Mouse (Mus musculus) midbrain, embryonic 16.5 days (tissue): ENCODE data around the gene Acsm2. TPM values are rescaled to one million over a fixed set of nuclear protein-coding genes. Genes with fewer than 3 reads are reported as not detected.

Experiments used
- ATAC-seq: fragments of 200-750 bp; cut with Nextera tagmentation; 2 replicates; pipeline ENCODE4 v1.8.0; 2017; ENCODE audit warnings: moderate TSS enrichment
- H3K27ac ChIP-seq: fragments of 300-500 bp; sonication (generic); 2 replicates; pipeline ENCODE4 v1.5.1; 2014; ENCODE audit warnings: mild to moderate bottlenecking, low read length, mixed read lengths
- H3K27me3 ChIP-seq: fragments of 300-500 bp; sonication (generic); 2 replicates; pipeline ENCODE4 v1.6.1; 2014; ENCODE audit warnings: low read depth, low read length, mixed read lengths; ENCODE audit not compliant: control insufficient read depth, insufficient read depth
- H3K36me3 ChIP-seq: fragments of 300-500 bp; sonication (generic); 2 replicates; pipeline ENCODE4 v1.6.1; 2014; ENCODE audit warnings: mild to moderate bottlenecking, low read length, moderate library complexity, mixed read lengths; ENCODE audit not compliant: control insufficient read depth, insufficient read depth
- H3K4me1 ChIP-seq: fragments of 300-500 bp; sonication (generic); 2 replicates; pipeline ENCODE4 v1.6.1; 2014; ENCODE audit warnings: mild to moderate bottlenecking, low read length, mixed read lengths; ENCODE audit not compliant: control insufficient read depth, insufficient read depth
- H3K4me2 ChIP-seq: fragments of 300-500 bp; sonication (generic); 2 replicates; pipeline ENCODE4 v1.6.1; 2014; ENCODE audit warnings: mild to moderate bottlenecking, low read length, mixed read lengths
- H3K4me3 ChIP-seq: fragments of 300-500 bp; sonication (generic); 2 replicates; pipeline ENCODE4 v1.5.1; 2014; ENCODE audit warnings: low read depth, mild to moderate bottlenecking, low read length, moderate library complexity, mixed read lengths
- H3K9ac ChIP-seq: fragments of 300-500 bp; sonication (generic); 2 replicates; pipeline ENCODE4 v1.6.1; 2014; ENCODE audit warnings: low read depth, low read length, mixed read lengths
- H3K9me3 ChIP-seq: fragments of 300-500 bp; sonication (generic); replicated peaks from 2 replicates; pipeline ENCODE4 v1.6.1; 2014; ENCODE audit warnings: mild to moderate bottlenecking, low read length, mixed read lengths; ENCODE audit not compliant: control insufficient read depth, poor library complexity, severe bottlenecking
- WGBS: fragments of 180-500 bp; shearing (Covaris S2); extraction: QIAGEN DNeasy Blood & Tissue Kit; methylation state at CpG from one replicate; pipeline ENCODE4 v1.1.7; 2014; 5-methylcytosine and 5-hydroxymethylcytosine counted together
- polyA plus RNA-seq: library from polyadenylated mRNA; unstranded; fragments of >200 nt; fragmentation: Nextera tagmentation; extraction: Ambion mirVana; gene quantifications from 2 replicates; pipeline ENCODE4 v1.2.1, GENCODE M21; 2015

The Acsm2 gene
- polyA plus RNA-seq, 1 experiment from 2014 or later: not detected

DNA sequence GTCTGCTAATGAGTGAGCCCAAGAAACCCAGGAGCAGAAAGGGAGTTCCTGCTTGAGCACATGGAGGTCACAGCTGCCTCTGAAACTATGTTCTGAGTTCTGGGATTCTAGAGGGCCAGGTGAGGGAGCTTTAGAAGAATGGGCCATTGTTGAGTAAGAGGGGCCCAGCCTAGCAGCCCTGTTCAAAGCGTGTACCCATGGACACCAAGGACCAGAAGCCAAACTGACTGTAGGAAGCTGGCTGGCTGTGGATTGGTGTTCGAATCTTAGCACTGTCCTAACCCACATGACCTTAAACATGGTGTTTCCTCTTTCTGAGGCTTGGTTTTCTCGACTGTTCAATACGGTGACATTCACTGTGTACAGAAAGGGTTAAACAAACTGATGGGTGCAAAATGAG lies 30.8 kb upstream of the Acsm2 start, which contains the start of gene Pdilt:
Gene Pdilt, minus strand, starts transcription at position 101 of the 400 bp plus-strand sequence.
- no peak within 1 kb of the TSS for H3K27ac ChIP-seq
- H3K27me3 ChIP-seq: no peaks in the 10 kb centered on the region
- peaks cover 2% of the 10 kb centered on the region; the same call in 1 of the 2 replicates for H3K4me1 ChIP-seq
- H3K9me3 ChIP-seq: no peaks in the 10 kb centered on the region
- H3K36me3 ChIP-seq: no peaks in the 10 kb centered on the region
- H3K4me2 ChIP-seq: no peak within 1 kb of the TSS
- H3K4me3 ChIP-seq: no peak within 1 kb of the TSS
- 80% methylated on average over 4 of the region's 4 CpGs for WGBS
- no peak for ATAC-seq
- H3K9ac ChIP-seq: no peak within 1 kb of the TSS

DNA sequence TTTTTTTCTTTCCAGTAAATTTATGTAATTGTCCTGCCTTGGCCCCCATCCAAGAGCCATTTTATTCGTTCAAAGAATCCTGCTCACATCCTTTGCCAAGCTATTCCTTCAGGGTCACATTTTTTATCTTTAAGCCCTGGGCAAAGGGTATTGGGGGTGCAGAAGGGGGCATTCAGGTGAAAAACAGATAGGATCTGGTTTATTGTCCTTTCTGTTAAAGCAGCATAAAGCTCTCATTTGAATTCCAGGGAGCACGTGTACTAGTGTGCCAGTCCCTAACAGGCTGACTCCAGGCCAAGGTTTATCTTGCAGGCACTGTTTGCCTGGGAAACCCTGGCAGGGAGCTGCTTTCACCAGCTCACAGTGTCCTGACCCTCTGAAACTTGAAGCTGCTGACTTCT lies 28.3 kb upstream of the Acsm2 start:
- no peak for ATAC-seq

DNA sequence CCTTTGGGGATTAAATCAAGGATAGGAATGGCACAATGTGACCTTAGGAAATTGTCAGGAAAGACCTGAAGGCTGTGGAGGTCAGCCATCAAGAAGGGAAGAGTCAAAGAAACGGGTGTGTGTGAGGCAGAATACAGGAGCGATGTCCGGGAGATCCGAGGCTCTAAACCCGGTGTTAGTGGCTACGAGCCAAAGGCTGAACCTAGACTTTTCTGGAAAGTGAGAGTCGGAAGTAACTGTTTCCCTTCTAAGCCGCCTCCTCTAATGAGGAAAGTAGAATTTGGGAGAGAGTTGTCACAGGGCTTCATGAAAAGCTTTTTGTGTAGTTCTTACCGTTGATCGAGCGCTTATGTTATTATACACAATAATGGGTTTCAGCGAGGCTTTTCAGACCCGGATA lies 27.7 kb upstream of the Acsm2 start:
- no peak overlapping the region for H3K9ac ChIP-seq
- no peak for ATAC-seq
- WGBS: 50% methylated on average over 13 of the region's 13 CpGs
- H3K4me2 ChIP-seq: no peak overlapping the region
- no peaks in the 10 kb centered on the region for H3K27me3 ChIP-seq
- no peak overlapping the region for H3K4me3 ChIP-seq
- peaks cover 2% of the 10 kb centered on the region; the same call in 1 of the 2 replicates for H3K4me1 ChIP-seq
- no peaks in the 10 kb centered on the region for H3K36me3 ChIP-seq
- no peak overlapping the region for H3K27ac ChIP-seq
- H3K9me3 ChIP-seq: no peaks in the 10 kb centered on the region

More for the DNA sequence above, 28.3 kb upstream of the Acsm2 start:
- 34% methylated on average over 2 of the region's 2 CpGs for WGBS
- Histone ChIP-seq H3K27me3 (no peaks in the 10 kb centered on the region), H3K4me2 (no peak overlapping the region), H3K36me3 (no peaks in the 10 kb centered on the region), H3K9ac (no peak overlapping the region), H3K4me1 (peaks cover 2% of the 10 kb centered on the region; the same call in 1 of the 2 replicates), H3K27ac (no peak overlapping the region), H3K9me3 (no peaks in the 10 kb centered on the region), H3K4me3 (no peak overlapping the region)

DNA sequence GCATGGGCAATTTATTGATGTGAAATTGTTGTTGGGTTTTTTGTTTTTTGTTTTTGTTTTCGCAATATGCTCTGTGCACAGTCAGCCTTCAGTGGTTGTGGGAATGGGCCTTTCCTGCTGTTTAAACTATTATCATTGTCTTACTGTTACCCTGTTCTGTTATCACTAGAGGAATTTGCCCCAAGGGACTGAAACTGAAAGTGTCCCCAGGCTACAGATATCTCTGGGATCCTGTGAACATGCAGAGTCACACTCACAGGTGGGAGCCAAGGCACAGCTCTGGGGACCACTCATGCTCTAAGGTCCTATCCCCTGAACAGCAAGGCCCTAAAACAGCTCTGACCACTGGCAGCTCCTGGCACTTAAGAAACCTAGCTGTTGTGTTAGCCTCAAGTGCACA lies 27.0 kb upstream of the Acsm2 start:
- Histone ChIP-seq H3K36me3 (no peaks in the 10 kb centered on the region), H3K9me3 (no peaks in the 10 kb centered on the region), H3K4me3 (no peak overlapping the region), H3K27ac (no peak overlapping the region), H3K4me2 (no peak overlapping the region), H3K9ac (no peak overlapping the region), H3K27me3 (no peaks in the 10 kb centered on the region), H3K4me1 (peaks cover 2% of the 10 kb centered on the region; the same call in 1 of the 2 replicates)
- ATAC-seq: no peak
- 100% methylated on average over 1 of the region's 1 CpGs for WGBS

DNA sequence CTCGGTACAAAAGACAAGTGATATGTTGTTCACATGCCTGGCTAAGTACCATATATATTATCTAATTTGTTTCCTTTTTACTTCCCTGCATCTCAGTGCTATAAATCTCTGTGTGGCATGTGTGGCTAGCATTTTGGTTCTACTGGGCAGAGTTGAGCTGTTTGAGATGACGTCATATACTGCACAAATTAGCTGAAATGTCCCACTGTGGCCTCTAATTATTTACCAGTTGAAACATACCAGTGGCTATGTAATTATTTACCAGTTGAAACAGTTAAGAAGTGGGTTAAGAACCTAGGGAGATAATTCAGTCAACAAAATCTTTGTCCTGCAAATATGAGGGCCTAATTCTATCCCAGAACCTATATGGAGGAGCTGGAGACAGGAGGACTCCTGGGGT lies 26.6 kb upstream of the Acsm2 start:
- Histone ChIP-seq H3K4me1 (peaks cover 2% of the 10 kb centered on the region; the same call in 1 of the 2 replicates), H3K9me3 (no peaks in the 10 kb centered on the region), H3K4me2 (no peak overlapping the region), H3K36me3 (no peaks in the 10 kb centered on the region), H3K9ac (no peak overlapping the region), H3K27ac (no peak overlapping the region), H3K27me3 (no peaks in the 10 kb centered on the region), H3K4me3 (no peak overlapping the region)
- ATAC-seq: no peak
- WGBS: 82% methylated on average over 2 of the region's 2 CpGs

DNA sequence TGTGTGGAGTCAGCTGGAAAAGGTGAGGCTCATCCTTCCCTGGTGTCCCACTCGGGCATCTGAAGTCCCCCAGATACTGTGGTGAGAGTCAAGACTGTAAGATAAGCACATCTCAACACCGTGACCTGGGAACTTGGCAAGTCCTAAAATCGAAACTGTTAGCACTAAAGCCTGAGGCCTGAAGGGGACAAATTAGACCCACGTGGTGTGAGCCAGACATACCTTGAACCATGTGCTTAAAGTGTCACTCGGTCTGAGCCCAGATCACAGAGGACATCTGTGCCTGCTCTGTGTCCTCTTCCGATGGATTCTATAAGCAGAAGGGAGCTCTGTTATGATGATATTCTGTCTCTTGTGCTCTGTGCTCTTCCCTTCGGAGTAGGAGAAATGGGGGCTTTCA lies 25.5 kb upstream of the Acsm2 start:
- 84% methylated on average over 7 of the region's 7 CpGs for WGBS
- no peak overlapping the region for H3K27ac ChIP-seq
- no peak overlapping the region for H3K4me3 ChIP-seq
- H3K27me3 ChIP-seq: no peaks in the 10 kb centered on the region
- no peak for ATAC-seq
- H3K4me1 ChIP-seq: peaks cover 2% of the 10 kb centered on the region; the same call in 1 of the 2 replicates
- no peaks in the 10 kb centered on the region for H3K36me3 ChIP-seq
- H3K9me3 ChIP-seq: no peaks in the 10 kb centered on the region
- no peak overlapping the region for H3K4me2 ChIP-seq
- no peak overlapping the region for H3K9ac ChIP-seq

DNA sequence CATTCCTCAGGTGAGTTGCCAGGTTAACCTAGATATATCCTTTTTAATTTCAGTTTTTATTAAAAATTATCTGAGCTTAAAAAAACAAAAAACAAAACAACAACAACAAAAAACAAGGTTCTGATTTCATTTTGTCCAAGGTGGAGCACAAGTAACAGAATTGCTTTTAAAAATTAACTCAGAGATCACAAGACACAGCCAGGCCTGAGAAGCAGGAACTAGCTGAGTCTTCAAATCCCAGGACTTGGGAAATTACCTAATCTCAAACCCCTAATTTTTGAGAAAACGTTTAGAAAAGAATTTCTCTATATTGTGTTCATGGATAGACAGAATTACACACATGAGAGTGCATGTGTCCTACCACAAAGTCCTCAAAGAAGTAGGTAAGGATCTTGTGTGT lies 21.2 kb upstream of the Acsm2 start:
- 69% methylated on average over 1 of the region's 1 CpGs for WGBS
- ATAC-seq: no peak
- Histone ChIP-seq H3K36me3 (no peaks in the 10 kb centered on the region), H3K27ac (no peak overlapping the region), H3K4me2 (no peak overlapping the region), H3K9ac (no peak overlapping the region), H3K4me3 (no peak overlapping the region), H3K27me3 (no peaks in the 10 kb centered on the region), H3K9me3 (no peaks in the 10 kb centered on the region), H3K4me1 (no peaks in the 10 kb centered on the region)

DNA sequence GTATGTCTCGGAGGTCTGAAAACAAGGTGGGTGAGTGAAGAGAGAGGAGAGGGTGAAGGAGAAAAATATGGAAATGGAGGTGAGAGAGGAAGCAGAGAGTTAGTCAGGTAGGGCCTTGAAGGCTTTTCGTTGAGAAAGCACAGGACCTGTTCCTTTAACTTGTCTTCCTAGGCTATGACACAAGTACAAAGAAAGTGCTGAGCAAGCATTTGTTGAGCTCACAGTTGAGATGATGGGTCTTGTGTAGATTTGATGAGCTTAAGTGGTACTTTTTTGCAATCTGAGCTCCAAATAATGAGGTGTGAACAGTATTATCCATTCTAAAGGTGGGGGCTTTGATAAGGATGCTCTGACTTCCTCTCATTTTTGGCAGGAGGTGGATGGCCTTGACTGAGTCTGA lies 19.8 kb upstream of the Acsm2 start:
- 84% methylated on average over 2 of the region's 2 CpGs for WGBS
- Histone ChIP-seq H3K27me3 (no peaks in the 10 kb centered on the region), H3K36me3 (no peaks in the 10 kb centered on the region), H3K4me1 (no peaks in the 10 kb centered on the region), H3K4me3 (no peak overlapping the region), H3K4me2 (no peak overlapping the region), H3K9me3 (no peaks in the 10 kb centered on the region), H3K27ac (no peak overlapping the region), H3K9ac (no peak overlapping the region)
- ATAC-seq: no peak

DNA sequence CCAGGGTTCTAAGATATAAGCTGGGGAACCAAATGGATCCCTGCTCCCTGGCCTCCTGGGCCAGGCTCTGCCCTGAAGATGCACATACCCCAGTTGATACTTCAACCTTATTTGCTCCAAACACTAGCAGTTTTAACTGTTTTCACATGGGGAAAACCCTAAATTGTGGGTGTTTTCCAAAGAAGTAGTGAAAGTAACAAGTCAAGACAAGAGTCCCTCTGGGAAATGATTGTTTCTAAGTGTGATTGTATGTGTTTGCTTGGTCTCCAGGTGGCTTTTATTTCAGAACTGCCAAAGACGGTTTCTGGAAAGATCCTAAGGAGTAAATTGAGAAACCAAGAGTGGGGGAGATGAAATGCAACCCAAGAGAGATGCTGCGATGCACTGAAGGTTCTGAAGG lies 11.7 kb upstream of the Acsm2 start:
- H3K4me3 ChIP-seq: no peak overlapping the region
- H3K9ac ChIP-seq: no peak overlapping the region
- H3K4me1 ChIP-seq: no peaks in the 10 kb centered on the region
- no peaks in the 10 kb centered on the region for H3K36me3 ChIP-seq
- WGBS: 83% methylated on average over 2 of the region's 2 CpGs
- no peak overlapping the region for H3K27ac ChIP-seq
- ATAC-seq: no peak
- H3K9me3 ChIP-seq: no peaks in the 10 kb centered on the region; the same call in 1 of the 2 replicates
- no peak overlapping the region for H3K4me2 ChIP-seq
- H3K27me3 ChIP-seq: no peaks in the 10 kb centered on the region
